Mouse (Mus musculus) liver, embryonic 16.5 days (tissue): ENCODE results near the gene Ppan. TPM values are rescaled to one million over a fixed set of nuclear protein-coding genes. Genes with fewer than 3 reads are reported as not detected.

ENCODE experiments used
- ATAC-seq: fragments of 200-750 bp; cut with Nextera tagmentation; 2 replicates; pipeline ENCODE4 v1.8.0; 2017; ENCODE audit warnings: low read depth, mild to moderate bottlenecking, moderate number of reproducible peaks, moderate library complexity
- H3K27ac ChIP-seq: fragments of 300-500 bp; sonication (generic); 2 replicates; pipeline ENCODE4 v1.5.1; 2014; ENCODE audit warnings: mild to moderate bottlenecking, low read length
- H3K27me3 ChIP-seq: fragments of 300-500 bp; sonication (generic); 2 replicates; pipeline ENCODE4 v1.6.1; 2014; ENCODE audit warnings: low read depth, low read length, mixed read lengths; ENCODE audit not compliant: control insufficient read depth, insufficient read depth
- H3K36me3 ChIP-seq: fragments of 300-500 bp; sonication (generic); 2 replicates; pipeline ENCODE4 v1.6.1; 2014; ENCODE audit warnings: mild to moderate bottlenecking; ENCODE audit not compliant: control insufficient read depth, insufficient read depth
- H3K4me1 ChIP-seq: fragments of 300-500 bp; sonication (generic); 2 replicates; pipeline ENCODE4 v1.6.1; 2014; ENCODE audit warnings: low read depth, low read length, mixed read lengths; ENCODE audit not compliant: control insufficient read depth
- H3K4me2 ChIP-seq: fragments of 300-500 bp; sonication (generic); 2 replicates; pipeline ENCODE4 v1.6.1; 2014; ENCODE audit warnings: low read depth, low read length, mixed read lengths
- H3K4me3 ChIP-seq: fragments of 300-500 bp; sonication (generic); 2 replicates; pipeline ENCODE4 v1.5.1; 2014; ENCODE audit warnings: low read depth, mild to moderate bottlenecking, low read length
- H3K9ac ChIP-seq: fragments of 300-500 bp; sonication (generic); 2 replicates; pipeline ENCODE4 v1.6.1; 2014; ENCODE audit warnings: low read depth, low read length
- H3K9me3 ChIP-seq: fragments of 300-500 bp; sonication (generic); replicated peaks from 2 replicates; pipeline ENCODE4 v1.6.1; 2016; ENCODE audit warnings: low read length; ENCODE audit not compliant: control insufficient read depth
- WGBS: fragments of 180-500 bp; shearing (Covaris S2); extraction: QIAGEN DNeasy Blood & Tissue Kit; methylation state at CpG from one replicate; pipeline ENCODE4 v1.1.7; 2014; ENCODE audit not compliant: insufficient replicate concordance; 5-methylcytosine and 5-hydroxymethylcytosine counted together
- polyA plus RNA-seq: library from polyadenylated mRNA; unstranded; fragments of >200 nt; fragmentation: Nextera tagmentation; extraction: Ambion mirVana; gene quantifications from 2 replicates; pipeline ENCODE4 v1.2.1, GENCODE M21; 2015

Gene Ppan
- polyA plus RNA-seq, 1 experiment from 2014 or later: 42.9 TPM

DNA sequence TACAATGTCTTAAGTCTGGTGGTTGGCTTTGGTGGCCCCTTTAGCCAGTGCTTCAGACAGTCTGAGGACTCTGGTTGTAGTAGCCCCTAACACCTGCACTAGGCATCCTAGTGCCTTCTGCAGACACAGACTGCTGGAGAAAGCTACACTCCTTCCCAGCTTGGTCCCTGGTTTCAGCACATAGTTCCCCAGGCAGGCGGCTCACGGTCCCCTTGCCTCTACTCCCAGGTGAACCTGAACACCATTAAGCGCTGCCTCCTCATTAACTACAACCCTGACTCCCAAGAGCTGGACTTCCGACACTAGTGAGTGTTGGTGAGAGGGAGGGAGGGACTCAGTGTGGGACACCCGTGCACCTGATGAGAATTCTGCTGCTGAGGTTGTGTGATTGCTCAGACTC lies 2.4 kb downstream of the Ppan start:
- H3K9ac ChIP-seq: no peak overlapping the region

DNA sequence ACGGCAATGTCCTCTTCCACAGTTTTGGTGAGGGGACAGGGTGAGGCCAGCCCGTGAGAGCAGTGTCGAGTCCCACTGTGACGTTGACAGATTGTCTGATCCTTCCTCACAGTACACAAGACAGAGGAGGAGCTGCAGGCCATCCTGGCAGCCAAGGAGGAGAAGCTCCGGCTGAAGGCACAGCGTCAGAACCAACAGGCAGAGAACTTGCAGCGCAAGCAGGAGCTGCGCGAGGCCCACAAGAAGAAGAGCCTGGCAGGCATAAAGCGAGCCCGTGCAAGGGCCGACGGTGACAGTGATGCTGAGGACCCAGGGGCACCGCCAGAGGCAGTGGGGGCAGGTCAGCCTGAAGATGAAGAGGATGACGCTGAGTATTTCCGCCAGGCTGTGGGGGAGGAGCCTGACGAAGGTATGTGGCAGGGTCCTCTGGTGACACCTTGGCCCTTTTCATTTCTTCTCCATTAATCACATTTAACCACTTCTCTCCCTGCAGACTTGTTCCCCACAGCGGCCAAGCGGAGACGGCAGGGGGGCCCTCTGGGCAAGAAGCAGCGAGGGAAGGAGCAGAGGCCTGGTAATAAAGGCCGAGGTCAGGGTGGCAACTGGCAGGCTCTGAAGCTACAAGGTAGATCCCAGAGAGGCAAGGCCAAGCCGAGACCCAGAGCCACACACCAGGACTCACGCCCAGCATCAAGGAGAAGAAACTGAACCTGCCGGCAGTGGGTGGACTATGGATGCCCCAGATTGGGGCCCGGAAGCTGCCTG lies 3.5 kb downstream of the Ppan start:
- H3K9me3 ChIP-seq: no peaks in the 10 kb centered on the region
- no peak overlapping the region for H3K9ac ChIP-seq
- H3K27ac ChIP-seq: no peak overlapping the region
- WGBS: 78% methylated on average over 26 of the region's 26 CpGs
- no peak overlapping the region for H3K4me2 ChIP-seq
- no peaks in the 10 kb centered on the region for H3K27me3 ChIP-seq
- H3K4me3 ChIP-seq: no peak overlapping the region
- H3K4me1 ChIP-seq: peaks cover 24% of the 10 kb centered on the region
- H3K36me3 ChIP-seq: peaks cover 66% of the 10 kb centered on the region
- ATAC-seq: no peak

More for the DNA sequence above, 2.4 kb downstream of the Ppan start:
- Histone ChIP-seq H3K36me3 (peaks cover 56% of the 10 kb centered on the region), H3K4me3 (no peak overlapping the region), H3K4me1 (peaks cover 24% of the 10 kb centered on the region), H3K9me3 (no peaks in the 10 kb centered on the region), H3K4me2 (0 out of 2 replicates have a peak overlapping the region, but pooled peaks have one; percentile 92), H3K27me3 (no peaks in the 10 kb centered on the region), H3K27ac (peak overlapping the region; percentile 39)
- 86% methylated on average over 5 of the region's 5 CpGs for WGBS
- no peak for ATAC-seq

DNA sequence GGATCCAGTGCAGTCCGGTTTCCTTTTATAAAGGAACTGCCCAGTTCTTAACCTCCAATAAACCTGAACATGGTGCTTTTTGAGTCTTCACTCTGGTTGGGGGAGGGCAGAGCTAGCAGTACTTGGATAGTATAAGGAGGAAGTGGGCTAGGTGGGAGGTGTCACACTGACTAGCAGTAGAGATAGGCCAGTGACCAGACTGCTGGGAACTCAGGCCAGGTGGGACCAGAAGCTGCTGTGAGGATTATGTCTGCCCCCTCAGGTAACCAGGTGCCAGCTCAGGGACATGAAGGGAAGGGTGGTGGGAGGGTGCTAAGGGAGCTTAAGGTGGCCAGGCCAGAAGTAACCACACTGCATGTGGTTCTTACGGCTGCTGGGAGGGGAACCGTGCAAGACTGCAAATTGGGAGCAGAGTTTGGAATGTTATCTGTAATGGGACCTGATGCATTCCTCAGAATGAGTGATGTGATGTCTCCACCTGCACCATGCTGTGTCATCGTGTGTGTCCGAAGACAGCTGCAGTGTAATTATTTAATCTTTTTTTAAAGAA lies 4.2 kb downstream of the Ppan start:
- Histone ChIP-seq H3K9ac (no peak overlapping the region), H3K4me1 (peaks cover 29% of the 10 kb centered on the region), H3K36me3 (peaks cover 66% of the 10 kb centered on the region), H3K4me2 (no peak overlapping the region), H3K27ac (no peak overlapping the region), H3K27me3 (no peaks in the 10 kb centered on the region), H3K4me3 (no peak overlapping the region), H3K9me3 (no peaks in the 10 kb centered on the region)
- no peak for ATAC-seq
- 54% methylated on average over 5 of the region's 5 CpGs for whole genome bisulfite sequencing

DNA sequence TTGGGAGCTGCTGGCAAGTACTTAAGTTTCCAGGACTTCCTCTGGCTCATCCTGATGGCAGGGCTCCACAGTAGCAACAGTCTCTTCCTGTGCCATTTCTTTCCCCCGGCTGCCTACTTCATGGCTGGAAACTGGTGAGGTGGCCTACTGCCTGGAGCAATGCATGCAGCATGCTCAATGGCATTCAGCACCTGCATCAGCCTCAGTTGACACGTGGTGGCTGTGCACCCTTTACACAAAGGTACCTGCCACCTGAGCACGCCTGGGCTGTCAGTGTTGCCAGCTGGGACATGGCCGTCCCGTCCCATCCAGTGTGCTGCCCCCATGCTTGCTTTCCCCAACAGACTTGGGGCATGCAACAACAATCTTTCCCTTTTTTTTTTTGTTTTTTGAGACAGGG lies 5.1 kb downstream of the Ppan start:
- Histone ChIP-seq H3K9ac (no peak overlapping the region), H3K9me3 (no peaks in the 10 kb centered on the region), H3K4me3 (no peak overlapping the region), H3K4me2 (no peak overlapping the region), H3K27ac (no peak overlapping the region), H3K27me3 (no peaks in the 10 kb centered on the region), H3K4me1 (peaks cover 33% of the 10 kb centered on the region), H3K36me3 (peaks cover 66% of the 10 kb centered on the region)
- no peak for ATAC-seq
- WGBS: 52% methylated on average over 5 of the region's 5 CpGs

DNA sequence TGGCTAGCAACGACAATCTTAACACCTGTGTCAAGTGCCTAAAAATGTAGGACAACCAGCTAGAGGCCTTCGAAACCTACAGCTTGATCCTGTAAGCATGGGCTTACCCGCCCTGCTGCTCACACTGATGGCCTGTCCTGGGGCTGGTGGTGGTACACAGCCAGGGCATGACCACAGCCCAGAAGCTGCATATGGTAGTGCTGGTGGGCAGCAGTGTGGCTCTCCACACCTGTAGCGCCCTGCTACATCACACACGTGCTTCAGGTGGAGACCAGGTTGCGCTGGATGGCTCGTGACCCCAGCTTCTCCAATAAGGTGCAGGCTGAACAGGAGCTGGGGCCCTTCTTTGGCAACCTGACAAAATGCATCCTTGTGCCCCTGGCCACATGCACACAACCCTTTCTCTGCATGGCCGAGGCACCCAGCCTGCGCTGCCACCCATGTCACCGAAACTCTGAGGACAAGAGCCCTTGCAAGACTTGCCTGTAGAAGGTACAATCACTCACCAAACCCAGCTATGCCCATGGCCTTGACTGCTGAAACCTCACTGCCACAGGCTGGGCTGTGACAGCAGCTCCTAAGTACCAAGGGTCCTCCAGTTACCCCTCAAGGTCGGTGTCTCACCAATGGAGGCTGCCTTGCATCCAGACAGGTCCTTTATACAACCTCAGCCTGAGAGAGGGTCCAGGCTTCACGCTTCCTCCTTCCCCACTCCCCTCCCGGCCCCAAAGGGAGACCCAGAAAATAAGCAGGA lies 5.8 kb downstream of the Ppan start:
- Histone ChIP-seq H3K4me3 (no peak overlapping the region), H3K36me3 (peaks cover 66% of the 10 kb centered on the region), H3K9ac (no peak overlapping the region), H3K9me3 (no peaks in the 10 kb centered on the region), H3K4me1 (peaks cover 31% of the 10 kb centered on the region), H3K27ac (no peak overlapping the region), H3K4me2 (no peak overlapping the region), H3K27me3 (no peaks in the 10 kb centered on the region)
- 77% methylated on average over 13 of the region's 13 CpGs for WGBS
- ATAC-seq: no peak

DNA sequence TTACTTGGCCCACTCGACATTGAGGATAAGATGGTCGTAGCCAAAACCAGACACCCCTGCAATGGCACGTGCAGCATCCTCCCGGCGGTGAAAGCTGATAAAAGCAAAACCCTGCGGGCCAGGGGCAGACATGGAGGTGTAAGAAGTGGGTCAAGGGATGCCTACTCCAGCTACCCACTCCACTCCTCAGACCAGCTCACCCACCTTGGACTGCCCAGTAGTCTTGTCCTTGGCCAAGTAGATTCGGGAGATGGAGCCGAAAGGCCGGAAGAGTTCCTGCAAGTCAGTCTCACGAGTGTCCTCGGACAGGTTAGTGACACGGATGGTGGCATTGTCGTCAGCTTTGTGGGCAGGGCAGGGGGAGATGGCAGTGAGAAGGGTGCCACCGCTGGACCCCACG lies 6.7 kb downstream of the Ppan start:
- Histone ChIP-seq H3K36me3 (peaks cover 65% of the 10 kb centered on the region), H3K9ac (no peak overlapping the region), H3K27ac (no peak overlapping the region), H3K4me3 (no peak overlapping the region), H3K27me3 (no peaks in the 10 kb centered on the region), H3K4me2 (no peak overlapping the region), H3K9me3 (no peaks in the 10 kb centered on the region), H3K4me1 (peaks cover 26% of the 10 kb centered on the region)
- 82% methylated on average over 15 of the region's 15 CpGs for WGBS
- no peak for ATAC-seq

DNA sequence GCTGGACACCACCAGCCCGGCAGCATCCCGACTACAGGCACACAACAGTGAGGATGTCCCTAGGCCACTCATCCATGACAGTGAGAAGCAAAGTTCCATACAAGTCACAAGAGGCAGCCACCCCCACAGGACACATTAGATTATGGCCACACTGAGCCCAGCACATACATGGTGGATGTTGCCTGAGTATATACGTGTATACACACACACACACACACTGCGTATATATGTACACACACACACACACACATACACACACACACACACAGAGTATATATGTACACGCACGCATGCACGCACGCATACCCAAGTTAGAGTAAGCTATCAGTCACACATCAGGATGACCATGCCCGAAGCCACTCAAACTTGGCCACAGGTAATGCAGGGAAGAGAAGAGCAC lies 7.4 kb downstream of the Ppan start:
- Histone ChIP-seq H3K27ac (no peak overlapping the region), H3K4me2 (no peak overlapping the region), H3K4me1 (peaks cover 18% of the 10 kb centered on the region), H3K9ac (no peak overlapping the region), H3K4me3 (no peak overlapping the region), H3K9me3 (no peaks in the 10 kb centered on the region), H3K27me3 (no peaks in the 10 kb centered on the region), H3K36me3 (peaks cover 58% of the 10 kb centered on the region)
- no peak for ATAC-seq
- WGBS: 83% methylated on average over 9 of the region's 9 CpGs

DNA sequence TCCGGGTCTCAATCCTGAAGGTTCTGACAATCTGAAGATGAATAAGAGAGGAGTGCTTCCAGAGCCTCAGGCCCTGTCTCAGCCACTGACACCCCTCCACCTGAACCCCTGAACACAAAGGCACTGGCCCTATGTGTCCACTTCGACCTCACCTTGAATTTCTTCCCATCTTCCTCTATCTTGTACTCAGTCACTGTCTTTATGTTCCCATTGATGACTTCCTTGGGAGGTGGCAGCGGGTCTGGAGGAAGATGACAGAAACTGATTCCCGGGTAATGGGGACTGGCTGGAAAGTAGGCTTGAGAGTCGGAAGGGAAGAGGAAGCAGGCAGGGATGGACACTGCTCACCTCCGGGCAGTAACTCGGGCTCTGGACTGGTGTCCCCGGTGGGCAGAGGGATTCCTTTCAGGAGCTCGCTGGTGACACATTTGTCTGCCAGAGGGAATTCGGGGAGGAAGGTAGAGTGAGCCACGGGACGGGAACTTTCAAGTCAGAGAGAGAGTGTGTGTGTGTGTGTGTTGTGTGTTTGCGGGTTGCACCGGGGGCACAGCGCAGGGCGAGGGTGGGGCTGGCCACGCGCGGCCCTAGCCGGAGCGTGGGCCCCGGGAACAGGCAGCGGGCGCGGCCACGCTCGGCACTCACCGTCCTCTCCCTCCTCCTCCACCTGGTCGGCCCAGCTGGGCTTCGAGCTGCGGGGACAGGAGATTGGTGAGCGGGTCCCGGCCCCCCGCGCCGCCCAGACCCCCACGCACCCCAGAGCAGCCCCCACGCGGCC lies 9.9 kb downstream of the Ppan start:
- peak overlapping the region; percentile 95 for H3K4me3 ChIP-seq
- peaks cover 35% of the 10 kb centered on the region for H3K36me3 ChIP-seq
- no peaks in the 10 kb centered on the region for H3K9me3 ChIP-seq
- peak overlapping the region; percentile 81 for H3K27ac ChIP-seq
- 3% methylated on average over 27 of the region's 39 CpGs for WGBS
- no peaks in the 10 kb centered on the region for H3K27me3 ChIP-seq
- peak; percentile 67 for ATAC-seq
- H3K4me2 ChIP-seq: peak overlapping the region; percentile 95
- peaks cover 27% of the 10 kb centered on the region for H3K4me1 ChIP-seq
- peak overlapping the region; percentile 93 for H3K9ac ChIP-seq
